Mouse (Mus musculus): ENCODE measurements at regions not wholly inside any gene's neighbourhood (a gene's known extent, or its start where the extent isn't known, plus 50 kb on each side); places are given as distances from the start of the nearest gene placed in this dataset.

- DNase-seq, result no peak
These were observed 456.2 kb upstream of the Slc30a5 start for GRCm38 (mm10) chr13:101289407-101289806.

DNA sequence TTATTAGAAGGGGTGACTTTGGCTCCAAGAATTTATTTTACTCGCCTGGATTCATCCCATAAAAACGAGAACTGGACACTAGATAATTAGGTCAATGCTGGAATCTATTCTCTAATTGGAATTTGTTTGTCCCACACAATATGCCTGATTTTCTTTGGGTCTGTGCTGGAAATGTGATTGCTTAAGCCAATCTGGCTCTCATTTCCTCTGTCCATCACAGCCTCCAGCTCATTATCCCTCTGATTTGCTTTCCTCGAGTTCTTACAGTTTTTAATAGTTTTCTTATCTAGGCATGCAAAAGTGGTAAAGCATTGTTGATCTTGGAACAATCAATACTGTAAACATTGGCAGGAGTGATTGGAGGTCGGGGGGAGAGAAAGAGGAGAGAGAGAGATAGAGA is 453.9 kb upstream of the Slc30a5 start:
- DNase-seq, result no peak

DNA sequence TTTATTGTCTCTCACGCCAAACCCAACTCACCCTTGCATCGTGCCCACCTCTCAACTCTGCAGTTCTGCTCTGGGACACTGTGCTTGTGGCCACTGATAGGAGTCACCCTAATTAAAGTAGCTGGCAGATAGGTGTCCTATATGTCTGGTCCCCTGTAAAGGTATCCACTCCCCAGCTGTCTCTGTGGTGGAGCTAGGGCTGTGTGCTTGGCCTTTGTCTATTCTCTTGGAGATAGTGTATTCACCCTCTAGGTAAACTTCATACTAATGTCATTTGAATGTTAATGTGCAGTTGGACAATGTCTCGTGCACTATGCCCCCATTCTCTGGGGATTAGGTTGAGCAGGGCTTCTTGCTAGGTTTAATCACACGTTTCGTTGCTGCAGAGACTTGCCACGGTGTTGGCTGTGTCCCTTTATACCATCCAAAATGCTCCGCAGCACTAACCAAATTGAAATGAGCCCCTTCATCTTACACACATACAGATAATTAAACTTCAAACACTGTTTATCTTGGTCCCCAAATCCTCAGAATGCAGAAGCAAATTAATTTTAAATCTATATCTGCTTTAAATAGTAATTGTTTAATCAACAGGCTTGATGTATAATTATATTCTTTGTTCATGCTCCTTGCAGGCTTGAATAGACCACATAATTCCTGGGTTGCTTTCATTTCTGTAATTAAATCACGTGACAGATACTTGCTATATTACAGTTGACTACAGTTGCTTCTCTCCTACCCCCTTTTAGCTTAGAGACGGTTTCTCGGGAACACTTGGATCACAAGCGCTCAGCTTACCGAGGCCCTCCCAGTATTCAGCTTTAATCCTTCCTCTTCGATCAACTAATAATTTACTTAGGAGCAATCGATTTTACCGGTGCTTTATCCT is 453.0 kb upstream of the Slc30a5 start:
- no peak for DNase-seq

DNA sequence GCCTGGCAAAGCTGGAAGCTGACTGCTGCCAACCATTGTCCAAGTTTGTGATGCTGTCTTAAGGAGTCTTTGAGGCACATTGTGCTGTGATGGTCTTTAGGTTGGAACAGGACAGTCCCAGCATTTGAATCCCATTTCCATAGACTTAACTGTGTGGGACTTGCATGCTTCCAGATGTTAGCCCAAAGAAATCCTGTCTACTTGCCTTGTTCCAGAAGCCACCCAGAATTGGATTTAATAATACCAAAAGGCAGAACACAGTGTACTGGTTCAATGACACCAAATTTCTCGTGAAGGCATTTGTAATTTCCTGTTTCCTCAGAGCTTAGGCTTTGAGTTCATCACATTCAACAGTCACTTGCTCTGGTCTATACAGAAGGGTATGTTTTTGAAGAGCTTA is 444.9 kb upstream of the Slc30a5 start:
- DNase-seq, result no peak

- DNase-seq, result no peak
These were observed 443.5 kb upstream of the Slc30a5 start for GRCm38 (mm10) chr13:101276766-101277165.

DNA sequence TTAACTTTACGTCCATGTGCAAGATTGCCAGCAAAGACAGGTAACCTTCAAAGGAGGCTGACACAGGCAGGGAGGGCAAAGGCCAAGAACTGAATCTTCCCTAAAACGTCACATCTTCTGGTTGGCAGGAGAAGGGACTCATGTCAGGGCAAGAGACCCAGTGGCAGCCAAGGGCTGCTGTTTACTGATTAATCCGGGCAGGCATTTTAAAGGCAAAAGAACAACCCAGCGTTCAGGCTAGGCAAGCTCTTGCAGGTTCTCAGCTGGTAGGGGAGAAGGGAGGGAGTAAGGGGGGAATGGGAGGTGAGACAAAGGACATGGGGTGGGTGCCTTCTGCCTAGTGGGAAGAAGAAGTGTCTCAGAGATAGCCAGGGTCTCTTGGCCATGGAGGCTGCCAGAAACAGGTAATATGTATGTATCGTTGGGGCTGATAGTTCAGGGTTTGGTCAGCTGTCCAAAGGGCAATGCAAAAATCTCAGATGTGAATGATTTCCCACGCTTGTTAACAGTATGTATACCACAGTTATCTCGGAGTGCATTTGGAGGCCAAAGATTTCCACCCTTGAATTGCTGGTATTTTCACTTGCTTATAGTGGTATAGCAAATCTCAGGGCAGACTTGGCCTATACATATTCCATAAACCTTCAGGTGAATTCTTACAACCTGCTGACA is 441.4 kb upstream of the Slc30a5 start:
- no peak for DNase-seq

DNA sequence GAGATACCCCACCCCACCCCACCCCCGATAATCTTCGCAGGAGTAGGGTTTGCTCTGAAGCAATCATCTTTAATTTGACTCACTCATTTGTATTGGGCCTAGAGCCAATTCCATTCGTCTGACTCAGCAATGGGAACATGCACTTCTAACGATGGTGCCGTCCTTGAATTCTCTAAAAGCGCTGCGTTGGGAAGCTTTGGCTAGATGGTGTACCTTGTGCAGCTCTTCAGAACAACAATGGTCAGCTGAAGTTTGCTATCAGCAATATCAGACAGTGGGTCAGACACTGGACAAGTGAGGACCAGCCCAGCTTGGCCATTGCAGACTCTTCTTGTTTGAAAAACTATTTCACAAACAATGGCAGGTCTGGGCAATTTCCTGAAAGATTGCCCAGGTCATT is 440.1 kb upstream of the Slc30a5 start:
- peak; percentile 28 for DNase-seq

DNA sequence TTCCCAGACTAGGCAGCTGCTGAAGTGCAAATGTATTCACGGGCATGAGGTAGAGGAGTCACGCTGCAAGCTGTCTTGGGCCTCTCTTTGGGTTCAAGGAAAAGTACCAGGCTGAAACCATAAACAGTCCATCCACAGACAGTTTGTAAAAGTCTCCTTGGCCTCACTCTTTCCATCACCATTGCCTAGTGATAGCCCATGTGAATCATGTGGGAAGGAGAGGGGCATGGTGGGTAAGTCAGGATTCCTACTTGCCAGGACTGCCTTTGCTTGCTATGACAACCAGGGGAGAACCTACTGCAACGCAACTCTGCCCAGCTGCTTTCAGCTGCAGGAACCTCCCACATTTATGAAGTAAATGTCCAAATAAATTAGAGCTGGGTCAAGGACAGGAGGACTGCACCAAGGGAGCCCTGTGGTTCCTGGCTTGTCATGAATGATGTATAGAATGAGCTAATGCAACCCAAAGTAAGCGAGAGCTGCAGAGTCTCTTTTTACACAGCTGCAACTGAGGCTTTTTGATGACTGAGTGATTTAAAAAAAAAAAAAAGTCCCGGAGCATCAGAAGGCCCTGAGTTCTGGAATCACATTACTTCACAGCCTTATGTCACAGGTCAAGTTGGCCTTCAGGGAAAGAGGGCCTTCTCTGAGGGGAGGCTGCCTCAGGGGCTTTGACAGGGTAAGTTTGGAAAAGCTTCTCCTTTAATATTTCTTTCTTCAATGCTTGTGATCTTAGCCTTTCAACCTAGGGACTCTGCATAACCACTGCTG is 420.7 kb upstream of the Slc30a5 start:
- DNase-seq, result no peak

GRCm38 (mm10) chr13:101249369-101249768 is 416.1 kb upstream of the Slc30a5 start:
- no peak for DNase-seq

DNA sequence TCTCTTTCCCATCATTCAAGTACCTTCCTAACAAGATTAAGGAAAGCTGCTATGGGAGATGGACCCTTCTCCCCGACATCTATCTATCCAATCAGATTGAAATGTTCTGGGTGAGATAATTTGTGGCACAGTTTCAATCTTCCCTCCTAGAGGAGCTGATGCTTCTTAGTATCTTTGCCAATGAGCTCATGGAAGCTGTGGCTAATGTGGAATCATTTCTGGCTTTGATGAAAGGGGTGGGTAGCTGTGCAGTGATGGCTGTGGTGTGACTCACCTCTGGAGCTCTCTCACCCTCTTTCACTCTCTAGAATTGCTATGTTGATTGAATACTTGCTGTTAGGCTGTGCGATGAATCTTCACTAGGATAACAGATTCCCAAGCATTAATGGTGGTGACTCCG is 411.1 kb upstream of the Slc30a5 start:
- DNase-seq, result no peak

- DNase-seq, result no peak
These were observed 405.6 kb upstream of the Slc30a5 start for GRCm38 (mm10) chr13:101238860-101239259.

DNA sequence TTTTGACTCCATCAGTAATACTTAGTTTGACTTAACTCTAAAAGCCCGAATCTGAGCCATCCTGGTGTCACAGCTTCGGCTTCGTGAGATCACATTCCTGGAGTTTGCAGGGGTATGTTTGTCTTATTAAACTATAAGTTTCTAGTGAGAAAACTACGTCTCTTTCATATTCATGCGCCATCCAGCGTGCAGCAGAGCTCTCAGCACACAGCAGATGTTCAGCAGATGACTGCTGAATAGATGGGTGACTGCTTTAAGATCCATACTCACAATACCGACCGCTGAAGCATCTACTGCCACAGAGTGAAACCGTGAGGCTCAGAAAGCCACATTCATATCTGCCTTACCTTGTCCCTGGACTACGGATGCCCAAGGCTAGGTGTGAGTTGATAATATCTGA is 403.8 kb upstream of the Slc30a5 start:
- DNase-seq, result no peak

- DNase-seq, result no peak
These were observed 402.6 kb upstream of the Slc30a5 start for GRCm38 (mm10) chr13:101235846-101236245.

DNA sequence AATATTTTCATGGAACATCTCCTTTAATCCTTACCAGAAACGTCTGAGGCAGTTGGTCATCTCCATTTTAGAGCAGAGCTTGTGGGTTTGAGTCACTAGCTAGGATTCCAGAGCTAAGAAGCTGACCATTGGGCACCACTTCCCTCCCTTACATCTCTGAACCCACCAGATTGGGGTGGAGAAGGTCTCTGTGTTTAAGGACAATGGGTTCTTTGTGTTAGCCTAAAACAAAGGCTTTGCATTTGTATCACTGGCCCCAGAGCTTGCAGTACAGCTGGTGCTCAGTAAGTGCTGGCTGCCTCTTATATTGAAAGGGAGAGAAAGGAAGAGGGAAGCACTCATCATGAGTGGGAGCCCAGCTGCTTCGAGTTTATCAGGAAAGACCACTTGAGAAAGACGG is 401.9 kb upstream of the Slc30a5 start:
- DNase-seq, result no peak

GRCm38 (mm10) chr13:101234550-101234949 is 401.3 kb upstream of the Slc30a5 start:
- no peak for DNase-seq

GRCm38 (mm10) chr13:101233843-101234281 is 400.6 kb upstream of the Slc30a5 start:
- no peak for DNase-seq

GRCm38 (mm10) chr13:101233181-101233842 is 400.1 kb upstream of the Slc30a5 start:
- no peak for DNase-seq

- no peak for DNase-seq
These were observed 396.6 kb upstream of the Slc30a5 start for GRCm38 (mm10) chr13:101229861-101230260.

GRCm38 (mm10) chr13:101225366-101225765 is 392.1 kb upstream of the Slc30a5 start:
- no peak for DNase-seq

DNA sequence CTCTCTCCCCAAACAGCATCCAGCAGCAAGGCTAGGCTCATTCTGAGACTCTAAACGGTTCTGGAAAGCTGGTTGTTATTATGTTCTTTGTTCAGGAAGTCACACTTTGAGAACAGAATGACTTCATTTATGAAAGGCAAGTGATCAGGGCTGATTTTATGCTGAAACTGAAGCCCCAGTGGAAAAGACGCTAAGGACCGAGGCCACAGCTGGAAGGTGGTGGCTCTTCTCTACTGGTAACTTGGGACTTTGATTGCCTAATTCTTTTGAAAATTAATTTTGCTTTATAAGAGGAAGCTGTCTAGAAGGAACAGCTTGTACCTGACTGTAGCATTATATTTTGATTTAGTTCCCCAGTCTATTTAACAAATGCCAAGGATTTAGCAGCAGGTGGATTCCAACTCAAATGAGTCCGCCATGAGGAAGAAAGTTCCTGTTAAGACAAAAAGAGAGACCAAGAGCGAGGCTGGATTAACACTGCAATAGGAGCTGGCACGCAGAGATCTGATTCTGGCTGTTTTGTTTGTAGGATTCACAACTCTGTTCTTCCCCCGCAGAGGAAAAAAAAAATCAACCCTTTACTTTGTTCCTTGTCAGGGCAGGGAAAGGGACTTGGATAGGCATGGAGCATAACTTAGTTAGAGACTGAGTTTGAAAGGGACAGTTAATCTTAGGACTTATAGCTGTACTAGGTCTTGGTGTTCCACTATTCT is 388.3 kb upstream of the Slc30a5 start:
- no peak for DNase-seq

DNA sequence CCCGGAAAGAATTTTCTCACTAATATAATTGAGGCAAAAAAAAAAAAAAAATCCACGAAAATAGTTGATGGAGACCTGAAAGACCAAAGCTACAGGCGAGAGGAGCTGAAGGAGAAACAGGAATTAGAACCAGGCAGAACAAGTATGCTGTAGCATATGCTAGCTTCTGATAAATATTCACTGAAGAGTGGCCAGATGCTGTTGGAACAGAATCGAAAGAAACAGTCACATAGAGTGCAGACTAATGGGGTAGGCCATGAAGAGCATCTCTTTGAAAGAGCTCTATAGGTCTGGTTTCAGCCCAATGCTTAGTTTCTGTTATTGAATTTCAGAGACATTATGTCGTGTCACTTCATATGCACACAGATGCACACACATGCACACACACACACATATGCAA is 386.3 kb upstream of the Slc30a5 start:
- no peak for DNase-seq
